Mouse (Mus musculus) lung, postnatal 0 days (tissue): ENCODE measurements at regions not wholly inside any gene's neighbourhood (a gene's known extent, or its start where the extent isn't known, plus 50 kb on each side); places are given as distances from the start of the nearest gene placed in this dataset.

Experiments
- ATAC-seq: fragments of 200-750 bp; cut with Nextera tagmentation; 2 replicates; pipeline ENCODE4 v1.8.0; 2017; ENCODE audit warnings: moderate library complexity
- DNase-seq: peaks from one replicate; pipeline ENCODE4 v3.0.0-alpha.2; 2016; ENCODE audit warnings: low spot score
- H3K27ac ChIP-seq: fragments of 300-500 bp; sonication (generic); 2 replicates; pipeline ENCODE4 v1.5.1; 2014; ENCODE audit warnings: antibody characterized with exemption, mild to moderate bottlenecking, low read length, mixed read lengths
- H3K27me3 ChIP-seq: fragments of 300-500 bp; sonication (generic); replicated peaks from 2 replicates; pipeline ENCODE4 v1.6.1; 2014; ENCODE audit warnings: low read length, mixed read lengths; ENCODE audit not compliant: insufficient read depth
- H3K36me3 ChIP-seq: fragments of 300-500 bp; sonication (generic); 2 replicates; pipeline ENCODE4 v1.6.1; 2014; ENCODE audit warnings: low read length, mixed read lengths; ENCODE audit not compliant: insufficient read depth
- H3K4me1 ChIP-seq: fragments of 300-500 bp; sonication (generic); 2 replicates; pipeline ENCODE4 v1.6.1; 2014; ENCODE audit warnings: antibody characterized with exemption, low read depth, low read length, mixed read lengths; ENCODE audit not compliant: insufficient read depth
- H3K4me2 ChIP-seq: fragments of 300-500 bp; sonication (generic); replicated peaks from 2 replicates; pipeline ENCODE4 v1.6.1; 2014; ENCODE audit warnings: low read depth, mild to moderate bottlenecking, low read length, moderate library complexity, mixed read lengths
- H3K4me3 ChIP-seq: fragments of 300-500 bp; sonication (generic); 2 replicates; pipeline ENCODE4 v1.5.1; 2014; ENCODE audit warnings: low read depth, low read length
- H3K9ac ChIP-seq: fragments of 300-500 bp; sonication (generic); replicated peaks from 2 replicates; pipeline ENCODE4 v1.6.1; 2014; ENCODE audit warnings: low read depth, mild to moderate bottlenecking
- H3K9me3 ChIP-seq: fragments of 300-500 bp; sonication (generic); 2 replicates; pipeline ENCODE4 v1.6.1; 2016; ENCODE audit warnings: low read length, mixed read lengths
- CTCF ChIP-seq: IDR thresholded peaks from 2 replicates; pipeline ENCODE4 v1.5.1; 2016; ENCODE audit warnings: antibody characterized with exemption, mild to moderate bottlenecking
- EP300 ChIP-seq: IDR thresholded peaks from 2 replicates; pipeline ENCODE4 v1.6.1; 2016; ENCODE audit warnings: antibody characterized with exemption, mild to moderate bottlenecking, control low read depth
- WGBS: fragments of 180-500 bp; shearing (Covaris S2); extraction: QIAGEN DNeasy Blood & Tissue Kit; methylation state at CpG from one replicate; pipeline ENCODE4 v1.1.7; 2014; 5-methylcytosine and 5-hydroxymethylcytosine counted together

DNA sequence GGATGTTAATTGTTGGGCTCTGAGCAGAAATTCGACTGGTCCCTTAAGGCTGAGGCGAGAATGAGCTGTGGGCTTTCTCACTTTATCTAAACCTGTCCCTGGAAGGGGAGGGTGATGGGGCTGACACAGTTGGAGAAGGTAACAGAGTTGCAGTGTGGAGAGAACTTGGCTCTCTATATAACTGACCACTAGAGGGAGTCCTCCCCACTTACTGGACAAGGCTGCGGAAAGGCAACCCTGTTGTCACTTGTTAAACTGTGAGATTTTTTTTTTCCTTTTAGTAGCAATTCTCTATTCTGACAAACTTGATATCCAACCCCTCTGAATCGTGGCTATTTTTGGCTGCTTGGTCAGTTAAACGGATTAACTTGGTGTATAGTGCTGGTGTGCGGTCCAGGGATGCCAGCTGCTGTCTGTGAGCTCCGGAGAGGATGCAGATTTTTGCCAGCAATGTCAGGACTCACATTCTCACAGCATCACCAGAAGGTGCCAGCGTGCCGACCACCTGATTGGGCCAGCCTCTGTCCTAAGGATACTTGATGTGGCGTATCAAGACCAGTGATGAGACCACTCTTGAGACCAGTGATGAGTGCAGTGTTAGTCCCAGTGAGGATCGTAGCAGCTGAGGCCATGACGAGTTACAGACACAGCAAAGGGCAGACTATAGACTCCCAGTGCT lies 85.8 kb upstream of the Fam174b start:
- H3K4me1 ChIP-seq, result no peaks in the 10 kb centered on the region
- no peak; the same call in 1 of the 2 replicates for ATAC-seq
- no peaks in the 10 kb centered on the region for H3K27me3 ChIP-seq
- no peak overlapping the region for H3K27ac ChIP-seq
- no peaks in the 10 kb centered on the region for H3K9me3 ChIP-seq
- 34% methylated on average over 12 of the region's 12 CpGs for WGBS
- no peak overlapping the region for H3K4me2 ChIP-seq
- H3K9ac ChIP-seq, result no peak overlapping the region
- H3K36me3 ChIP-seq, result no peaks in the 10 kb centered on the region
- peak; percentile 87 for TF ChIP-seq CTCF
- TF ChIP-seq EP300, result no peak
- DNase-seq, result peak; percentile 85
- no peak overlapping the region for H3K4me3 ChIP-seq

DNA sequence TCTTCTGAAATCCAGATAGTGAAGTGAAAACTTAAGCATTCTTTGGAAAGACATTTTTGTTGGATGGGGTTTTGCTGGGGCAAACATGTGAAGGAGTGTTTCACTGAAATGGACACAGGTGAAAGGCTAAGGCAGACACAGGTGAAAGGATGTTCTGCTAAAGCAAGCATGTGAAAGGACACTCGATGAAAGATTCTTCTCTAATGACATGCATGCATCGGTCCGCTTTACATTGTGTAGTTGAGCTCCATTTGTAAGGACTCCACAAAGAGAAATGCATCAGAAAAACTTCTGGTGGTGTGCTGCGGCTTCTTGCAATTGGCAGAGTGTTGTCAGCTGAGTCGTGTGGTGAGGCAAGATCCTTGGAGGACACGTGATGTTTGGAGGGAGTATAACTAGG lies 89.2 kb upstream of the Fam174b start:
- Histone ChIP-seq H3K9me3 (no peaks in the 10 kb centered on the region), H3K36me3 (no peaks in the 10 kb centered on the region), H3K27ac (no peak overlapping the region), H3K27me3 (no peaks in the 10 kb centered on the region), H3K4me3 (no peak overlapping the region), H3K4me2 (no peak overlapping the region), H3K4me1 (no peaks in the 10 kb centered on the region), H3K9ac (no peak overlapping the region)
- ATAC-seq (no peak), DNase-seq (no peak)
- TF ChIP-seq EP300, result no peak
- TF ChIP-seq CTCF, result no peak
- WGBS, result 90% methylated on average over 6 of the region's 6 CpGs

DNA sequence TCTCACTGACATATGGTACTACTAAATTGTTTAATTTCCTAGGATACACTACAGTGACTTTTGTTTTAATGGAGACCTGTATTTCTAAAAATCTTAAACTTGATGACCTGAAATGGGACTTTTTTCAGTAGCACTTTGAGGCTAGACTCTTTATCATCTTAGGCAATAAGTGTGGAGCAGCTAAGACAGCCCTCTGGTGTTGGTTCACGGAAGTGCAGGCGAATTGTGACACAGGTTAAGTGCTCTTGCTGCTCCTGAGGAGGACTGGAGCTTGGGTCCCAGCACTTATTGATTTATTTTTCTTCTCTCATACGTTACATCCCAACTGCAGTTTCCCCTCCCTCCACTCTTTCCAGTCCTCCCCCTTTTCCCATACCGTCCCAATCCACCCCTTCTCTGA lies 92.1 kb upstream of the Fam174b start:
- Histone ChIP-seq H3K9me3 (no peaks in the 10 kb centered on the region), H3K4me2 (no peak overlapping the region), H3K27ac (no peak overlapping the region), H3K9ac (no peak overlapping the region), H3K4me3 (no peak overlapping the region), H3K4me1 (no peaks in the 10 kb centered on the region), H3K36me3 (no peaks in the 10 kb centered on the region), H3K27me3 (no peaks in the 10 kb centered on the region)
- peak; percentile 76 for DNase-seq
- TF ChIP-seq EP300, result no peak
- peak; percentile 90 for TF ChIP-seq CTCF
- WGBS, result 34% methylated on average over 4 of the region's 4 CpGs
- ATAC-seq, result peak; percentile 38; the same call in 1 of the 2 replicates

GRCm38 (mm10) chr7:73647140-73647539 lies 93.0 kb upstream of the Fam174b start:
- Histone ChIP-seq H3K27ac (no peak overlapping the region), H3K9me3 (no peaks in the 10 kb centered on the region), H3K27me3 (no peaks in the 10 kb centered on the region), H3K9ac (no peak overlapping the region), H3K4me3 (no peak overlapping the region), H3K4me1 (no peaks in the 10 kb centered on the region), H3K36me3 (no peaks in the 10 kb centered on the region), H3K4me2 (no peak overlapping the region)
- DNase-seq (no peak), ATAC-seq (no peak)
- WGBS, result 73% methylated on average over 4 of the region's 4 CpGs
- no peak for TF ChIP-seq EP300
- no peak for TF ChIP-seq CTCF

DNA sequence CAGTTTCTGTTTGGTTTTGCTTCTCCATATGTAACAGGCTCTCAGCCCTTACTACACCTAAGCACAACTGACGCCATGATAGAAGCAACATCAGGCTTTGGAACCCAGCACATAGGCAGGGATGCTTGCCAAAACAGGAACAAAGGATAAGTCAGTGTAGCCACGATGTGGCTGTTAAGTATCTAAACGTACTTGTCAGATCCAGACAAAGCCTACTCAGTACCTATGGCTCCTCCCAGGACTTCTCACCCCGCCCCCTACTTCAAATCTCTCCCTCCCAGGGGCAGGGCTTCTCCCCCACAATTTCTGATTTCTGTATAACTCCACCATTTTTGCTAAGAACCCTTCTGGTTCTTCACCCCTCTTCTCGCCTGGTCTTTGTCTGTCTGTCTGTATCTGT lies 93.4 kb upstream of the Fam174b start:
- H3K4me2 ChIP-seq, result 0 out of 2 replicates have a peak overlapping the region, but pooled peaks have one; percentile 22
- 51% methylated on average over 5 of the region's 5 CpGs for WGBS
- H3K4me3 ChIP-seq, result no peak overlapping the region
- H3K9ac ChIP-seq, result no peak overlapping the region
- H3K27ac ChIP-seq, result no peak overlapping the region
- H3K27me3 ChIP-seq, result no peaks in the 10 kb centered on the region
- no peak for TF ChIP-seq EP300
- no peak for TF ChIP-seq CTCF
- DNase-seq (no peak), ATAC-seq (peak; percentile 43; the same call in 1 of the 2 replicates)
- H3K4me1 ChIP-seq, result no peaks in the 10 kb centered on the region
- no peaks in the 10 kb centered on the region for H3K9me3 ChIP-seq
- H3K36me3 ChIP-seq, result no peaks in the 10 kb centered on the region

DNA sequence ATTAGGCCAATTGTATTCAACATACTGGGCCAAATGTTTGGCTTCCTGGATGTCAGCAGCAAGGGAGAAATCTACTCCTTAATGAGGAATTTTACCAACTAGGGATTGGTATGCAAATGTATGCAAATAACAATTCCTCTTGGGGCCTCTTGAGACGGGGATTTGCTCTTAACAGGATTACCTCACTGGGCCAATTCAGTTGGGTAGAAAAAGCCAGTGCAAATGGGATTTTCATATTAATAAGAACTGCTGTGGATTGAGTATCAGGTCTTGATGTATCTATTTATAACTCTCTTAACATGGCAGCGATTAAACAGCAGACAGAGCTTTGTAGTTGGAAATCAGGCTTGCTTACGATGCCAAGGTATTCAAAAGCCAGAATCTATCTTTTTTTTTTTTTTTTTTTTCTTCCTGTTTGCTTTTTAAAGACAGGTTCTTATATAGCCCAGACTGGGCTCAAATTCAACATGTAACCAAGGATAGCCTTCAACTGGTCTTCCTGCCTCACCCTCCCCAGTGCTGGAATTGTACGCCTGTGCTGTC lies 95.7 kb upstream of the Fam174b start:
- ATAC-seq (no peak), DNase-seq (no peak)
- TF ChIP-seq CTCF, result no peak
- TF ChIP-seq EP300, result no peak
- H3K4me1 ChIP-seq, result no peaks in the 10 kb centered on the region
- H3K9me3 ChIP-seq, result no peaks in the 10 kb centered on the region
- no peak overlapping the region for H3K4me2 ChIP-seq
- no peak overlapping the region for H3K27ac ChIP-seq
- H3K27me3 ChIP-seq, result no peaks in the 10 kb centered on the region
- 53% methylated on average over 4 of the region's 4 CpGs for WGBS
- H3K9ac ChIP-seq, result no peak overlapping the region
- no peaks in the 10 kb centered on the region for H3K36me3 ChIP-seq
- H3K4me3 ChIP-seq, result no peak overlapping the region
